Mouse (Mus musculus) testis, adult 2 months (tissue): Measurements from ENCODE around the gene Asb12. TPM values are rescaled to one million over a fixed set of nuclear protein-coding genes. Genes with fewer than 3 reads are reported as not detected.
"Not testable (repeated sequence)": the region's sequence is repeated elsewhere in the genome, so short reads cannot be mapped to it uniquely, and the experiment has no call there.

Experiments
- H3K27ac ChIP-seq: fragments of 200-500 bp; 2 replicates; pipeline ENCODE4 v1.5.1; 2012; ENCODE audit warnings: low read depth, low read length; ENCODE audit not compliant: control insufficient read depth, insufficient read depth
- H3K27me3 ChIP-seq: fragments of 200-500 bp; 2 replicates; pipeline ENCODE4 v1.6.1; 2012; ENCODE audit warnings: mild to moderate bottlenecking, low read length, moderate library complexity; ENCODE audit not compliant: control insufficient read depth, insufficient read depth
- H3K36me3 ChIP-seq: fragments of 200-500 bp; 2 replicates; pipeline ENCODE4 v1.6.1; 2012; ENCODE audit warnings: mild to moderate bottlenecking, low read length; ENCODE audit not compliant: control insufficient read depth, insufficient read depth
- H3K4me1 ChIP-seq: fragments of 200-500 bp; 2 replicates; pipeline ENCODE4 v1.6.1; 2012; ENCODE audit warnings: low read length; ENCODE audit not compliant: control insufficient read depth, insufficient read depth
- H3K4me3 ChIP-seq: fragments of 200-500 bp; 2 replicates; pipeline ENCODE4 v1.5.1; 2012; ENCODE audit warnings: low read depth, mild to moderate bottlenecking, low read length, moderate library complexity, mixed read lengths; ENCODE audit not compliant: control insufficient read depth
- CTCF ChIP-seq: fragments of 200-500 bp; IDR thresholded peaks from 2 replicates; pipeline ENCODE4 v1.5.1; 2012; ENCODE audit warnings: low read depth, mild to moderate bottlenecking, inconsistent platforms, low read length, moderate library complexity; ENCODE audit not compliant: control insufficient read depth, insufficient read depth, insufficient replicate concordance
- POLR2A ChIP-seq: fragments of 200-500 bp; IDR thresholded peaks from 2 replicates; pipeline ENCODE4 v1.6.1; 2012; ENCODE audit warnings: low read depth, mild to moderate bottlenecking, inconsistent platforms, low read length, moderate library complexity; ENCODE audit not compliant: control insufficient read depth
- polyA plus RNA-seq: library from polyadenylated mRNA; depleted of rRNA; stranded (reverse); fragments of >200 nt; gene quantifications from 2 replicates; pipeline ENCODE4 v1.2.3, GENCODE M21; 2012; rRNA removed

The Asb12 gene
- 16.5 and 18.7 TPM in 2 replicates for polyA plus RNA-seq

DNA sequence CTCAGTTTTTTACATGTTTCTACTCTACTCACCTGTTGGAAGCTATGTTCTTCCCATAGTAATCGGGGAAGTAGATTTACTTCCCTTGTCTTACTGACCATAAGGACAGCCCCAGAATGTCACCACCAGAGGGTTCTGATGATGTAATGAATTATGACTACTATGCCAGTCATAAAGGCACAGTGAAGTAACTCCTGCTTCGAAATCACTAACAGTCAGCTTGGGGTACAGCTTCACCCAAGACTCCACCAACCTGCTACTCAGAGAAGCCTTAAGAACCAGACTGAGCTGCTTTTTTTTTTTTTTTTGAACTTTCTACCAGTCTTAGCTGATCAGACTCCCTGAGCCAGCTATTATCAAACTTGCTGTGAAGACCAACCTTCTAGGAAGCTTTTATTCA is at the start of gene Asb12, which contains the start of gene Pfn5:
Gene Asb12 (minus strand): TSS at position 101 of the 400 bp plus-strand sequence.
Gene Pfn5 (plus strand): TSS at position 218 of the 400 bp plus-strand sequence.
- Histone ChIP-seq H3K27ac (0 out of 2 replicates have a peak within 1 kb of the TSS, but pooled peaks have one; percentile 12), H3K4me1 (no peaks in the 10 kb centered on the region), H3K4me3 (peak within 1 kb of the TSS; percentile 57), H3K27me3 (no peaks in the 10 kb centered on the region), H3K36me3 (no peaks in the 10 kb centered on the region)
- TF ChIP-seq POLR2A (no peak), CTCF (no peak)

DNA sequence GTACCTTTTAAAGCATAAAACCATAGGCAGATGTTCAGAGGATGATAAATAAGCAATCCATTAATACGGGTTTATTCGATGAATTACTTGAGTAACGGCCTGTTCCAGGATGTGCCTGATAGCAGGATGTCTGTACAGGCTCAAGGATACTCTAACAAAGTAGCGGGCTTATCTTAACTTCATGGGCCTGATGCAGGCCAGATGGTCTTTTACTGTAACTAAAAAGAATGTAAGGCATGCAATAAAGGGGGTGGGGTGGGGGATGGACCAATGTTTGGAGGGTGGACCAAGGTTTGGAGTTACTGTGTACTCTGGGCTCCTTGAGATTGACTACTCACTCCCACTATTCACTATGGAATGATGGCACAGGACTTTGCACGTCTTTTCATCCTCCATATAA is 42.8 kb upstream of the Asb12 start:
- H3K36me3 ChIP-seq: no peaks in the 10 kb centered on the region
- no peaks in the 10 kb centered on the region for H3K4me1 ChIP-seq
- H3K27ac ChIP-seq: 0 out of 2 replicates have a peak overlapping the region, but pooled peaks have one; percentile 29
- TF ChIP-seq CTCF (no peak), POLR2A (no peak)
- H3K27me3 ChIP-seq: no peaks in the 10 kb centered on the region
- no peak overlapping the region for H3K4me3 ChIP-seq

DNA sequence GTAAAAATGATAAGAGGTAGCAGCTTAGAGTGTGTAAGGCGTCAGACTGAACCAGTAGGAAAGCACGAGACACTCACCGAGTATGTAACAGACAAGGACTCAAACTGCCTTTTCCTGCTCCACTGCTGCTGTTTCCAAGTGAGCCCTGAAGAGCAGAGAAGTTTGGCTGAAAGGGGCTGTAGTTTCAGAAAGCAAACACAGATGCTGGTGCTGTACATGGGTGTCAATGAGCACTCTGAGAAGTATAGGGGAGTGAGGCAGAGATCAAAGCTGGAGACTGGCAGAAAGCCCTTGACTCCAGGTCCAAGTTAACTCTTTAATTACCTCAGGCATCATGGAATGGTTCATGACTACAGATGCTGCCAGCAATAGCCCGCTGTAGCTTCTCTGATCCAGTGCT is 3.5 kb downstream of the Asb12 start:
- H3K27ac ChIP-seq: no peak overlapping the region
- H3K4me3 ChIP-seq: no peak overlapping the region
- no peaks in the 10 kb centered on the region for H3K4me1 ChIP-seq
- TF ChIP-seq CTCF (no peak), POLR2A (no peak)
- H3K27me3 ChIP-seq: no peaks in the 10 kb centered on the region
- no peaks in the 10 kb centered on the region for H3K36me3 ChIP-seq

DNA sequence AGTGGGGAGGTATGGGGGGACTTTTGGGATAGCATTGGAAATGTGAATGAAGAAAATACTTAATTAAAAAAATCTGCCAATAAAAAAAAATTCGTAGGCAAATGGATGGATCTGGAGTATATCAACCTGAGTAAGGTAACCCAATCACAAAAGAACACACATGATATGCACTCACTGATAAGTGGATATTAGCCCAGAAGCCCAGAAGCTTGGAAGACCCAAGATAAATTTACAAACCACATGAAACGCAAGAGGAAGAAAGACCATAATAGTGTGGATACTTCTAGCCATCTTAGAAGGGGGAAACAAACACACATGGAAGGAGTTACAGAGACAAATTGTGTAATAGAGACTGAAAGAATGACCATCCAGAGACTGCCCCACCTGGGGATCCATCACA is 22.3 kb downstream of the Asb12 start:
- not testable (repeated sequence) for H3K36me3 ChIP-seq, H3K27me3 ChIP-seq, H3K4me3 ChIP-seq, H3K27ac ChIP-seq, H3K4me1 ChIP-seq

DNA sequence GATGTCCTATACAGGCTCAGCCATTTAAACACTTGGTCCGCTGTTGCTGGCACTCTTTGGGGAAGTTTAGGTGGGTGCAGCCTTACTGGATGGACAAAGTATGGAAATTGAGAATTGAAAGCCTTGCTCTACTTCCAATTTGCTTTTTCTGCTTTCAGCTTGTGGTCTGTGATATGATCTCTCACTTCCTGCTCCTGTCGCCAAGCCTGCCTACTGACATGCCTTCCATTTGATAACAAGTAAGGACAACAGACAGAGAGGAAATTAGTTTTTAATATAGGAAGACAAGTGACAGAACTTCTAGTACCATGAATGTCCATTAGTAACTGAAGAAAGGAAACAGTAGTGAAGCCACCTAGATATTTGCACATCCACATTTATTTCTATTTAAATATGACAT is 32.6 kb downstream of the Asb12 start:
- TF ChIP-seq POLR2A (no peak), CTCF (no peak)
- no peak overlapping the region for H3K4me3 ChIP-seq
- H3K27me3 ChIP-seq: no peaks in the 10 kb centered on the region
- H3K36me3 ChIP-seq: no peaks in the 10 kb centered on the region
- H3K4me1 ChIP-seq: no peaks in the 10 kb centered on the region
- no peak overlapping the region for H3K27ac ChIP-seq

DNA sequence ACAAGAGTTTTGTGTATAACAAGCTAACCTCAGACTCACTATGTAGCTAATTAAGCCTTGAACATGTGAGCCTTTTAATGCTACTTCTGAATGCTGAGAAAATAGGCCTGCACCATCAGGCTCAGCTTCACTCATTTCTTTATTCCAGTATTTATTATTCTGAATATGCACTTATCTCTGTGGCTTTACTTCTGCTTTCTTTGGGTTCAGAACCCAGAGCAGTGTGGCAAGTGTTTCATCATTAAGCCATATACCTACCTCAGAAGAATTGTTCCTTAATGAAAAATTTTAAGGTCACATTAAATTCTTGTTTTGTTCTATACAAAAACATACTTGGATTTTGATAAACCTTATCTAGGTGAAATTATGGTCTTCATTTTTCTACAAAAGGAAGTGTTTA is 33.9 kb downstream of the Asb12 start:
- Histone ChIP-seq H3K27me3 (no peaks in the 10 kb centered on the region), H3K4me1 (no peaks in the 10 kb centered on the region), H3K27ac (no peak overlapping the region), H3K36me3 (no peaks in the 10 kb centered on the region), H3K4me3 (no peak overlapping the region)
- TF ChIP-seq CTCF (no peak), POLR2A (no peak)

DNA sequence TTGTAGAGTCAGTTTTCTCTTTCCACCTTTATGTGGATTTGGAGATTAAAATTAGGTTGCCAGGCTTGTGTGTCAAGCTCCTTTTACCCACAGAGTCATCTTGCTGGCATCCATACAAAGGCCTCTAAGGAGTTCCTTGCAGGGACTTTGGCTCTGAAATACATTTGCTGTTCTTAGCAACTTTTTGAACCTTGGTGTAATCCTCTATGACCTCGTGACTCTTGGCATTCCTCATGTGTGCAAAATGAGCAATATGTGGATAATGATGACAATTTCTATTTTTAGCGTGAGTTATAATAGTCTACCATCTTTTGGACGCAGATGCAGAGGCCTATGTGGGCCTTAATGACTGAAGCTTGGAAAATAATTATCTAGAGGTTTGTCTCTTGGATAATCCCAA is 100.6 kb downstream of the Asb12 start:
- H3K4me1 ChIP-seq: no peaks in the 10 kb centered on the region
- no peaks in the 10 kb centered on the region for H3K27me3 ChIP-seq
- no peaks in the 10 kb centered on the region for H3K36me3 ChIP-seq
- no peak for TF ChIP-seq POLR2A
- no peak for TF ChIP-seq CTCF
- no peak overlapping the region for H3K4me3 ChIP-seq
- no peak overlapping the region for H3K27ac ChIP-seq

DNA sequence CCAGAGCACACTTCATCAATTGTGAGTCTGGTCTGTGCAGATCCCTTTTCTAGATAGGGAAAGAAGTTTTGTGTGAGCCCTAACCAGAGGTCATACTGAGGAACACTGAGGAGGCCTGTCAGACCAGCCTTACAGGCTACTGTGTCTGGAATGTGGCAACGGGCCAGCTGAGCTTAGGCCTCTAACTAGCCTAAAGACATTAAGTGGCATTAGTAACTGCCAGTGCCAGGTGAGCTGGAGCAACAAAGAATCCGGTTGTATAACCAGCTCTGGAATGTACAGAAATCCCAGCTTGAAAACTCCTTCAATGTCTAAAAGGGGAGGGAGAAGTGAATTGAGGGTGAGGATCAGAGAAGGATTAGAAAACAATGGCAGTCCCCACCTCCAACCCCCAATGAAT is 111.9 kb downstream of the Asb12 start:
- Histone ChIP-seq H3K27me3 (no peaks in the 10 kb centered on the region), H3K36me3 (no peaks in the 10 kb centered on the region), H3K27ac (no peak overlapping the region), H3K4me1 (peaks cover 6% of the 10 kb centered on the region), H3K4me3 (no peak overlapping the region)
- TF ChIP-seq POLR2A: no peak
- TF ChIP-seq CTCF: no peak
